Mouse (Mus musculus) mouse trophoblast stem cell (cell line): Measurements from ENCODE around the gene Cln3.

Source experiments
- in situ Hi-C, 2 experiments: fragments of 300-500 bp; cut with MseI, MboI; formaldehyde crosslinking; loops; 2 replicates in 1 of 2; 3 replicates in 1 of 2; pipeline ENCODE4 v1.15.1; 2025

Cln3 gene

DNA sequence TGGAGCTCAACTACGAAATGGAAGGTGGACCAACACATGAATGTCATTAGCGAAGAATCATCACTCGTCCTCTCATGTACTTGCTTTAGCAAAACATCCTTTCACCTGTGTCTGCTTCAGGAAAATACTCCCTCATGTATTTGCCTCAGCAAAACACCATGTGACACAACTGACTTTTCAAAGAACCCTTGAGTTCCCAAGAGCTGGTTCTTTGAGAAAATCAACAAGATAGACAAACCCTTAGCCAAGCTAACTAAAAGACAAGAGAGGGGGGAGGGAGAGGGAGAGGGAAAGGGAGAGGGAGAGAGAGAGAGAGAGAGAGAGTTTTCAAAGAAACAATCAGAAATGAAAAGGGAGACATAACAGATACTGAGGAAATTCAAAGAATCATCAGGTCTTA, 62.3 kb downstream of the Cln3 start:
- in situ Hi-C loops = no loop called here
